Mouse (Mus musculus) CH12.LX (cell line): ENCODE results near the gene Jph3. TPM values are rescaled to one million over a fixed set of nuclear protein-coding genes. Genes with fewer than 3 reads are reported as not detected.
A peak's percentile ranks its signal among the peaks of the same experiment; 100 is the strongest.

Experiments
- DNase-seq: peaks from one replicate; pipeline ENCODE4 v3.0.0-alpha.2; 2013; ENCODE audit errors: extremely low read depth
- H3K27ac ChIP-seq: 2 replicates; pipeline ENCODE4 v1.5.1; 2012; ENCODE audit warnings: low read depth, mild to moderate bottlenecking, control low read depth, moderate library complexity; ENCODE audit not compliant: insufficient read depth
- H3K27me3 ChIP-seq: replicated peaks from 2 replicates; pipeline ENCODE3; 2012; ENCODE audit warnings: inconsistent platforms
- H3K36me3 ChIP-seq, 2 experiments: replicated peaks in 1 of 2; 2 replicates each; pipeline versions ENCODE3 to v1.6.1; 2012; ENCODE audit warnings: inconsistent platforms in 1 of 2, low read length in 1 of 2, mild to moderate bottlenecking in 1 of 2, mixed read lengths in 1 of 2, moderate library complexity in 1 of 2; ENCODE audit not compliant: control insufficient read depth in 1 of 2, insufficient read depth in 1 of 2
- H3K4me1 ChIP-seq, 2 experiments: 2 replicates each; pipeline ENCODE4 v1.6.1; 2012; ENCODE audit warnings: inconsistent platforms in 1 of 2, moderate library complexity in 1 of 2; ENCODE audit not compliant: insufficient read depth in 2 of 2, control insufficient read depth in 1 of 2
- H3K4me2 ChIP-seq: 2 replicates; pipeline ENCODE4 v1.6.1; 2012; ENCODE audit warnings: low read depth, mild to moderate bottlenecking, control low read depth; ENCODE audit not compliant: poor library complexity, insufficient read depth, severe bottlenecking
- H3K4me3 ChIP-seq, 3 experiments: fragments of 150-350 bp in 1 of 3; sonication (generic) in 1 of 3; replicated peaks in 1 of 3; 2 replicates each; pipeline versions ENCODE3 to v1.5.1; 2011 to 2012; ENCODE audit warnings: low read depth in 2 of 3, low read length in 2 of 3, mild to moderate bottlenecking in 2 of 3, moderate library complexity in 2 of 3, control low read depth in 1 of 3, improper control_type of control experiment in 1 of 3, inconsistent platforms in 1 of 3, mixed read lengths in 1 of 3; ENCODE audit not compliant: poor library complexity in 1 of 3
- H3K79me2 ChIP-seq: replicated peaks from 2 replicates; pipeline ENCODE4 v1.6.1; 2012; ENCODE audit warnings: mild to moderate bottlenecking, moderate library complexity; ENCODE audit not compliant: control insufficient read depth, poor library complexity, insufficient read depth, severe bottlenecking; ENCODE audit errors: extremely low read depth
- H3K9ac ChIP-seq: 2 replicates; pipeline ENCODE4 v1.6.1; 2012; ENCODE audit warnings: low read depth, mild to moderate bottlenecking, control low read depth, moderate library complexity; ENCODE audit not compliant: insufficient read depth
- H3K9me3 ChIP-seq: replicated peaks from 2 replicates; pipeline ENCODE3; 2012; ENCODE audit warnings: low read length, inconsistent platforms, mixed read lengths
- CHD1 ChIP-seq: IDR thresholded peaks from 2 replicates; pipeline ENCODE4 v1.6.1; 2012; ENCODE audit warnings: low read depth, low read length, improper control_type of control experiment, inconsistent platforms
- EP300 ChIP-seq: IDR thresholded peaks from 2 replicates; pipeline ENCODE4 v1.6.1; 2011; ENCODE audit warnings: low read length, improper control_type of control experiment
- GABPA ChIP-seq: IDR thresholded peaks from 2 replicates; pipeline ENCODE4 v1.6.1; 2012; ENCODE audit warnings: low read depth, low read length, improper control_type of control experiment, inconsistent platforms; ENCODE audit not compliant: insufficient replicate concordance
- IRF4 ChIP-seq: IDR thresholded peaks from 2 replicates; pipeline ENCODE4 v1.6.1; 2014; ENCODE audit warnings: low read depth, mild to moderate bottlenecking, inconsistent platforms, low read length, improper control_type of control experiment
- KAT2A ChIP-seq: IDR thresholded peaks from 2 replicates; pipeline ENCODE4 v1.6.1; 2012; ENCODE audit warnings: low read length, improper control_type of control experiment, inconsistent platforms; ENCODE audit not compliant: insufficient replicate concordance
- MAX ChIP-seq: IDR thresholded peaks from 2 replicates; pipeline ENCODE4 v1.6.1; 2011; ENCODE audit warnings: low read length, improper control_type of control experiment
- MAZ ChIP-seq: IDR thresholded peaks from 2 replicates; pipeline ENCODE4 v1.6.1; 2012; ENCODE audit warnings: low read depth, mild to moderate bottlenecking, inconsistent platforms, low read length, improper control_type of control experiment, moderate library complexity
- MXI1 ChIP-seq: IDR thresholded peaks from 2 replicates; pipeline ENCODE4 v1.6.1; 2011; ENCODE audit warnings: mild to moderate bottlenecking, low read depth, low read length, improper control_type of control experiment
- NELFE ChIP-seq: IDR thresholded peaks from 2 replicates; pipeline ENCODE4 v1.6.1; 2011; ENCODE audit warnings: low read depth, low read length, improper control_type of control experiment
- POLR2A ChIP-seq: IDR thresholded peaks from 2 replicates; pipeline ENCODE4 v1.6.1; 2011; ENCODE audit warnings: low read depth, mild to moderate bottlenecking, improper control_type of control experiment, low read length
- POLR2AphosphoS2 ChIP-seq: IDR thresholded peaks from 2 replicates; pipeline ENCODE4 v1.6.1; 2011; ENCODE audit warnings: low read depth, low read length, improper control_type of control experiment
- TCF12 ChIP-seq: IDR thresholded peaks from 2 replicates; pipeline ENCODE4 v1.6.1; 2014; ENCODE audit warnings: low read depth, mild to moderate bottlenecking, inconsistent platforms, low read length, improper control_type of control experiment
- USF1 ChIP-seq: IDR thresholded peaks from 2 replicates; pipeline ENCODE4 v1.6.1; 2014; ENCODE audit warnings: low read depth, mild to moderate bottlenecking, inconsistent platforms, low read length, improper control_type of control experiment
- USF2 ChIP-seq: conservative IDR thresholded peaks from 2 replicates; pipeline ENCODE4 v1.6.1; 2011; ENCODE audit warnings: low read depth, low read length, improper control_type of control experiment
- ZC3H11A ChIP-seq: IDR thresholded peaks from 2 replicates; pipeline ENCODE4 v1.6.1; 2012; ENCODE audit warnings: low read depth, mild to moderate bottlenecking, inconsistent platforms, low read length, improper control_type of control experiment
- ZMIZ1 ChIP-seq: IDR thresholded peaks from 2 replicates; pipeline ENCODE4 v1.6.1; 2012; ENCODE audit warnings: low read depth, mild to moderate bottlenecking, inconsistent platforms, low read length, improper control_type of control experiment
- dilution Hi-C: fragments of 300-500 bp; cut with MboI; formaldehyde crosslinking; loops from 2 replicates; pipeline ENCODE4 v1.14.3; 2020; ENCODE audit warnings: low sequenced_read_pairs; ENCODE audit not compliant: extremely low pct_unique_long_range_greater_than_20kb, extremely low pct_ligation_motif_present
- in situ Hi-C: fragments of 300-500 bp; cut with MboI; formaldehyde crosslinking; loops from 3 replicates; pipeline ENCODE4 v1.14.3; 2019; ENCODE audit warnings: low sequenced_read_pairs, low pct_ligation_motif_present, low pct_unique_long_range_greater_than_20kb, mixed read lengths
- polyA plus RNA-seq: library from polyadenylated mRNA; unstranded; fragments of >175 nt; gene quantifications from 2 replicates; pipeline ENCODE4 v1.2.1, GENCODE M21; 2012; ENCODE audit warnings: low read depth; ENCODE audit not compliant: insufficient read length
- total RNA-seq, 2 experiments: library from RNA; depleted of rRNA; stranded (reverse); fragments of 300-350 nt in 1 of 2; fragments of >200 nt in 1 of 2; gene quantifications; 2 replicates each; pipeline ENCODE4 v1.2.3; 2012 to 2014

Jph3 gene
- total and polyA plus RNA-seq, 3 experiments: 0.21 TPM; not detected in 1

DNA sequence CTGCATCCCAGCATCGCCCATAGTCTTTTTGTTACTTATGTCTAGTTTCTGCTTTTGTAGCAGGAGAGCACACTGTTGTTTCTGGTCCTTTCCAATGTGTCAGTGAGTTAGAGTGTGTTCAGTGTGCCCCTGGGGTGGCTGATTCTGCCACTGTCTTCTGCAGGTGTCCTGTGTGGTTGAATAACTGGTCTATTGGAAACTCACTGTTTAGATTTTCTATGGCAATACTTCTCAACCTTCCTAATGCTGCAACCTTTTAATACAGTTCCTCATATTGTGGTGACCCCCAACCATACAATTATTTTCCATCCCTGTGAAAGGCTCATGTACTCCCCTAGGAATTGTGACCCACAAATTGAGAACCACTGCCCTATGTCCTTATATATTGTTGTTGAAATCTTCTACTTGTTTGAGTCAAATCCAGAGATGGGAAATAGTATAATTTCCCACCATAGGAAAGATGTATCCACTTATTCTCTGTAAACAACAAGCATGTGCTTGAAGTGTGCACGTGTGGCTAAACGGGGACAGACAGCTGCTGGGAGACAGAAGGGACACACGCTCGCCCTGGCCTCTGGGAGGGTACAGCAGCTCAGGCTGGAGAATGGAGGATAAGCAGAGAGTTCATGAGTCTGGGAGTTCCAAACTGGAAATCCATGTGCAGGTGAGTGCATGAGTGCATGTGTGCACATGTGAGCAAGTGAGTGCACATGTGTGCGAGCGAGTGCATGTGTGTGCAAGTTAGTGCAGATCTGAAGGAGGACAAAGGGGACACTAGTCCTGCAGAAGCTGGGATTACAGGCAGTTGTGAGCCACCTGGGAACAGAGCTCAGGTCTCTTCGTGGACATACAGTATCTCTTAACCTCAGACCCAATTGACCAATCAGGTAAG lies 112.9 kb downstream of the Jph3 start (continued):
- TF ChIP-seq USF2 (no peak), POLR2A (peak; percentile 56; the same call in 1 of the 2 replicates), MXI1 (peak; percentile 81), ZMIZ1 (peak; percentile 63; the same call in 1 of the 2 replicates)
- TF ChIP-seq, all 38 proteins: peak for 16

DNA sequence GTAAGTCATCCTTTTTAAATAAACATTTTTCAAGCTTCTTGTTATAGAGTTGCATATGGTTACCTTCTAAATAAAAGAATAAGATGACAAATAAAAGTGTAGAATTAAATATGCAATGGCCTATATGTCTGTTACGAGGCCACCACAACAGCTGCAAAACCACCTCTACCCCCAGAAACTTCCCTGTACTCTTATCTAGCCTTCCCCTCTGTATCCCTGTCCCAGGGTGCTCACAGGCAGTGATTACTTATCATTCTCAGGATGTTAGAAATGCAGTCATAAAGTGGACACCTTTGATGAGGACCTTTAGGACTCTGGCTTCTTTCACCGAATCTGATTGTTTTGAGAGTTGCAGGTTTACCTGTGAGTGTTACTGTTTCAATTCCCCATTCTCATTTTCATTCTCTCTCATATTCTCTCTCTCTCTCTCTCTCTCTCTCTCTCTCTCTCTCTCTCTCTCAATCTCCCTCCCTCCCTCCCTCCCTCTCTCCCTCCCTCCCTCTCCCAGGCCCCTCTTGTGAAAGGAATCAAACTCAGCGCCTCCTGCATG lies 113.8 kb downstream of the Jph3 start:
- in situ Hi-C loops: no loop called here
- no peak; the same call in 1 of the 2 replicates for TF ChIP-seq CHD1
- no peak for TF ChIP-seq NELFE
- no peak for TF ChIP-seq MAX
- no peak for TF ChIP-seq MAZ
- TF ChIP-seq GABPA: no peak
- no peak for TF ChIP-seq KAT2A
- TF ChIP-seq USF1: no peak
- TF ChIP-seq IRF4: peak; percentile 66; the same call in 1 of the 2 replicates
- TF ChIP-seq TCF12: no peak
- TF ChIP-seq POLR2AphosphoS2: no peak
- peak; percentile 55; the same call in 1 of the 2 replicates for TF ChIP-seq EP300
- no peak for TF ChIP-seq ZC3H11A

More for the DNA sequence above, 113.8 kb downstream of the Jph3 start:
- dilution Hi-C loops: no loop called here
- H3K4me1 ChIP-seq: peaks cover 20 to 41% of the 10 kb centered on the region in 2 experiments
- H3K27me3 ChIP-seq: no peaks in the 10 kb centered on the region
- H3K4me3 ChIP-seq: peak overlapping the region in 2 of 3 experiments; percentile 41 to 58
- H3K27ac ChIP-seq: peak overlapping the region; percentile 76
- peaks cover 45 to 49% of the 10 kb centered on the region in 2 experiments for H3K36me3 ChIP-seq
- H3K4me2 ChIP-seq: peak overlapping the region; percentile 98
- DNase-seq: peak; percentile 39
- H3K79me2 ChIP-seq: peaks cover 29% of the 10 kb centered on the region
- H3K9ac ChIP-seq: peak overlapping the region; percentile 97; the same call in 1 of the 2 replicates
- no peaks in the 10 kb centered on the region for H3K9me3 ChIP-seq

Other genes starting within 250 kb of the Jph3 start
- not detected in 2 replicates for gene 1700018B08Rik, start 185.3 kb upstream of the Jph3 start, total RNA-seq (2012; rRNA removed)
- not detected in 2 replicates for gene 1700018B08Rik, start 185.3 kb upstream of the Jph3 start, total RNA-seq (2014; rRNA removed)
- not detected in 2 replicates for gene 1700018B08Rik, start 185.3 kb upstream of the Jph3 start, polyA plus RNA-seq
- gene Fbxo31, start 150.8 kb upstream of the Jph3 start, total RNA-seq (2012; rRNA removed): 13.2 and 13.9 TPM in 2 replicates
- gene Fbxo31, start 150.8 kb upstream of the Jph3 start, total RNA-seq (2014; rRNA removed): 9.2 and 14.2 TPM in 2 replicates
- 24.7 and 31.9 TPM in 2 replicates for gene Fbxo31, start 150.8 kb upstream of the Jph3 start, polyA plus RNA-seq
- gene Map1lc3b, start 139.3 kb upstream of the Jph3 start, total RNA-seq (2012; rRNA removed): 49.4 and 55.8 TPM in 2 replicates
- 48.9 and 53.7 TPM in 2 replicates for gene Map1lc3b, start 139.3 kb upstream of the Jph3 start, total RNA-seq (2014; rRNA removed)
- 45.7 and 56.2 TPM in 2 replicates for gene Map1lc3b, start 139.3 kb upstream of the Jph3 start, polyA plus RNA-seq
- gene Zcchc14, start 76.7 kb upstream of the Jph3 start, total RNA-seq (2012; rRNA removed): not detected in 2 replicates
- not detected in 2 replicates for gene Zcchc14, start 76.7 kb upstream of the Jph3 start, total RNA-seq (2014; rRNA removed)
- not detected in 2 replicates for gene Zcchc14, start 76.7 kb upstream of the Jph3 start, polyA plus RNA-seq
- gene Klhdc4, start 99.9 kb downstream of the Jph3 start, total RNA-seq (2012; rRNA removed): 54.3 and 66.9 TPM in 2 replicates
- gene Klhdc4, start 99.9 kb downstream of the Jph3 start, total RNA-seq (2014; rRNA removed): 35.5 and 42.4 TPM in 2 replicates
- 51.5 and 69.7 TPM in 2 replicates for gene Klhdc4, start 99.9 kb downstream of the Jph3 start, polyA plus RNA-seq
- gene Slc7a5, start 178.1 kb downstream of the Jph3 start, total RNA-seq (2012; rRNA removed): 156 and 207 TPM in 2 replicates
- gene Slc7a5, start 178.1 kb downstream of the Jph3 start, total RNA-seq (2014; rRNA removed): 110 and 119 TPM in 2 replicates
- 235 and 291 TPM in 2 replicates for gene Slc7a5, start 178.1 kb downstream of the Jph3 start, polyA plus RNA-seq
- 3.1 and 9.7 TPM in 2 replicates for gene Car5a, start 215.3 kb downstream of the Jph3 start, total RNA-seq (2012; rRNA removed)
- not detected in 2 replicates for gene Car5a, start 215.3 kb downstream of the Jph3 start, total RNA-seq (2014; rRNA removed)
- 0.90 and 1.6 TPM in 2 replicates for gene Car5a, start 215.3 kb downstream of the Jph3 start, polyA plus RNA-seq
- gene Banp, start 220.1 kb downstream of the Jph3 start, total RNA-seq (2012; rRNA removed): 29.1 and 34.2 TPM in 2 replicates
- gene Banp, start 220.1 kb downstream of the Jph3 start, total RNA-seq (2014; rRNA removed): 20.9 and 25.7 TPM in 2 replicates
- 13.2 and 14.9 TPM in 2 replicates for gene Banp, start 220.1 kb downstream of the Jph3 start, polyA plus RNA-seq